Mouse (Mus musculus) central nervous system, embryonic 18 days (tissue): ENCODE data around the gene Prr15. TPM values are rescaled to one million over a fixed set of nuclear protein-coding genes. Genes with fewer than 3 reads are reported as not detected.

Source experiments
- polyA plus RNA-seq: library from polyadenylated mRNA; depleted of rRNA; stranded (reverse); fragments of >200 nt; gene quantifications from 2 replicates; pipeline ENCODE4 v1.2.3, GENCODE M21; 2012; rRNA removed

Gene Prr15
- polyA plus RNA-seq: 2.1 and 2.3 TPM in 2 replicates

GRCm38 (mm10) chr6:54325246-54325885 is at the start of gene Prr15:
Gene Prr15 (plus strand): TSS chr6:54325835.

Other genes with a start within 250 kb of the Prr15 start
- 10.3 and 12.3 TPM in 2 replicates for gene Wipf3, start 103.8 kb downstream of the Prr15 start, polyA plus RNA-seq
- 77.2 and 95.7 TPM in 2 replicates for gene Scrn1, start 240.7 kb downstream of the Prr15 start, polyA plus RNA-seq